Mouse (Mus musculus) lung, embryonic 14.5 days (tissue): ENCODE results near the gene Tmeff1. TPM values are rescaled to one million over a fixed set of nuclear protein-coding genes. Genes with fewer than 3 reads are reported as not detected.
A peak's percentile ranks its signal among the peaks of the same experiment; 100 is the strongest.

ENCODE experiments used
- ATAC-seq: fragments of 200-750 bp; cut with Nextera tagmentation; 2 replicates; pipeline ENCODE4 v1.8.0; 2017; ENCODE audit warnings: mild to moderate bottlenecking, moderate TSS enrichment, moderate library complexity; ENCODE audit not compliant: insufficient read depth
- DNase-seq: peaks from one replicate; pipeline ENCODE4 v3.0.0-alpha.2; 2015
- H3K27ac ChIP-seq: fragments of 300-500 bp; sonication (generic); 2 replicates; pipeline ENCODE4 v1.5.1; 2014; ENCODE audit warnings: low read depth, mild to moderate bottlenecking, moderate library complexity
- H3K27me3 ChIP-seq: fragments of 300-500 bp; sonication (generic); 2 replicates; pipeline ENCODE4 v1.6.1; 2014; ENCODE audit warnings: low read length, control low read depth; ENCODE audit not compliant: insufficient read depth
- H3K36me3 ChIP-seq: fragments of 300-500 bp; sonication (generic); 2 replicates; pipeline ENCODE4 v1.6.1; 2014; ENCODE audit warnings: control low read depth; ENCODE audit not compliant: insufficient read depth
- H3K4me1 ChIP-seq: fragments of 300-500 bp; sonication (generic); 2 replicates; pipeline ENCODE4 v1.6.1; 2014; ENCODE audit warnings: antibody characterized with exemption, control low read depth; ENCODE audit not compliant: insufficient read depth
- H3K4me2 ChIP-seq: fragments of 300-500 bp; sonication (generic); 2 replicates; pipeline ENCODE4 v1.6.1; 2014; ENCODE audit warnings: mild to moderate bottlenecking
- H3K4me3 ChIP-seq: fragments of 300-500 bp; sonication (generic); 2 replicates; pipeline ENCODE4 v1.5.1; 2014; ENCODE audit warnings: low read depth, low read length
- H3K9ac ChIP-seq: fragments of 300-500 bp; sonication (generic); 2 replicates; pipeline ENCODE4 v1.6.1; 2014
- H3K9me3 ChIP-seq: fragments of 300-500 bp; sonication (generic); 2 replicates; pipeline ENCODE4 v1.6.1; 2016; ENCODE audit warnings: low read depth, low read length, control low read depth
- CTCF ChIP-seq: IDR thresholded peaks from 2 replicates; pipeline ENCODE4 v1.5.1; 2016; ENCODE audit warnings: antibody characterized with exemption, low read depth
- WGBS: fragments of 180-500 bp; shearing (Covaris S2); extraction: QIAGEN DNeasy Blood & Tissue Kit; methylation state at CpG from one replicate; pipeline ENCODE4 v1.1.7; 2014; 5-methylcytosine and 5-hydroxymethylcytosine counted together
- polyA plus RNA-seq: library from polyadenylated mRNA; unstranded; fragments of >200 nt; fragmentation: Nextera tagmentation; extraction: Ambion mirVana; gene quantifications from 2 replicates; pipeline ENCODE4 v1.2.1, GENCODE M21; 2014

Tmeff1 gene
- polyA plus RNA-seq, 1 experiment from 2014 or later = 84.0 TPM

DNA sequence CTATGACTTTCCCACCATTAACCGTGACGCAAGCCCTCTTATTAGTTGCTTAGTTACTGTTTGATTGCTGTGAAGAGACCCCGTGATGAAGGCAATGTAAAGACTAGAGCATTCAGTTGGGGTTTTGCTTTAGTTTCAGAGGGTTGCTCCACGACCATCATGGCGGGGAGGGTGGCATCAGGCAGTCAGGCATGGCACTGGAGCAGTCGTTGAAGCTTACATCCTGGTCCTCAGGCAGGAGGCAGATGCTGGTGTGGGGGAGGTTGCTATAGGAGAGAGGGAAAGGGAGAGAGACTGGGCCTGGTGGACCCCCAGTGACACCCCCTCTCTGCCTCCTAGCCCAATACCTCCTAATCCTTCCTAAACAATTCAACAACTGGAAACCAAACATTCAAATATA is 35.1 kb downstream of the Tmeff1 start:
- no peak overlapping the region for H3K4me2 ChIP-seq
- ATAC-seq = no peak
- 90% methylated on average over 6 of the region's 6 CpGs for WGBS
- peaks cover 31% of the 10 kb centered on the region for H3K36me3 ChIP-seq
- no peak overlapping the region for H3K27ac ChIP-seq
- H3K9ac ChIP-seq = no peak overlapping the region
- no peaks in the 10 kb centered on the region for H3K9me3 ChIP-seq
- TF ChIP-seq CTCF = no peak
- no peaks in the 10 kb centered on the region for H3K4me1 ChIP-seq
- no peaks in the 10 kb centered on the region for H3K27me3 ChIP-seq
- no peak overlapping the region for H3K4me3 ChIP-seq
- no peak for DNase-seq

DNA sequence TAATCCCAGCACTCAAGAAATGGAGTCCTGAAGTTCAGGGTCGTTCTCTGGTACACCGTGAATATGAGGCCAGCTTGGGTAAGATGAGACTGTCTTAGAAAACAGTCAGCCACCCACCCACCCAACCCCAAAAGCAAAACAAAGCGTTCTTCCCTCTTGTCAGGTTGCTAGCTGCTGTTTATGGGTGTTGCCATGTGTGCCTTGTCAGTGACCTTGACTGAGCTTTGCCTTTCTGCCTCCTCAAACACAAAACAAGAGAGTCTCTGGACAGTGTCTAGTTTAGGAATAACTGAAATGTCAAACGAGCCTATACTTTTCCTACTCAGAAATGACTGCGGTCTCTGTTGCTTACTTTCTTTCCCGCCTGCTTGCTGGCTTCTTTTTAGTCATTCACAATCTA is 37.3 kb downstream of the Tmeff1 start:
- TF ChIP-seq CTCF = no peak
- WGBS = 88% methylated on average over 6 of the region's 6 CpGs
- Histone ChIP-seq H3K4me3 (no peak overlapping the region), H3K4me1 (no peaks in the 10 kb centered on the region), H3K9ac (no peak overlapping the region), H3K27ac (no peak overlapping the region), H3K36me3 (peaks cover 26% of the 10 kb centered on the region; the same call in 1 of the 2 replicates), H3K4me2 (no peak overlapping the region), H3K9me3 (no peaks in the 10 kb centered on the region), H3K27me3 (no peaks in the 10 kb centered on the region)
- DNase-seq = no peak
- ATAC-seq = no peak

DNA sequence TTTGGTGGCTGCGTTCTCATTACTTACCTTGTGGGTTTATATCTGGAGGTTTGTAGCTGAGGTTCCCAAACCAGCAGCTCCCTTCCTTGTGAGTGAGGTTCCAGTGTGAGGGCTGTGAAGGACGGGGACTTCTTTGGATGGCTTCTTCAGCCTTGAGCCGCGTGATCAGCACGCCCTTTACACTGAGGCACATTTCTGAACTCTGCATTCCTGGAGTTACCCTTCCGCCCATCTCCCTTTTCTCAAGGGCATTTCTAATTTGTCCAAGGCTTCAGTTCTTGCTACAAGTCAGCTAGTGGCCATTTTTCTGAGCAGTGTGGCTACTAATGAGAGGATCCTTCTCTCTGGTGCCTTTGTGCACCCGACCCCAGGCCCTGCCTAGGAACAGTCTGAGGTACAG is 38.0 kb downstream of the Tmeff1 start:
- Histone ChIP-seq H3K27ac (no peak overlapping the region), H3K27me3 (no peaks in the 10 kb centered on the region), H3K9me3 (no peaks in the 10 kb centered on the region), H3K4me3 (no peak overlapping the region), H3K9ac (no peak overlapping the region), H3K4me2 (no peak overlapping the region), H3K4me1 (no peaks in the 10 kb centered on the region), H3K36me3 (peaks cover 27% of the 10 kb centered on the region; the same call in 1 of the 2 replicates)
- ATAC-seq = no peak
- WGBS = 92% methylated on average over 7 of the region's 7 CpGs
- TF ChIP-seq CTCF = no peak
- DNase-seq = no peak

DNA sequence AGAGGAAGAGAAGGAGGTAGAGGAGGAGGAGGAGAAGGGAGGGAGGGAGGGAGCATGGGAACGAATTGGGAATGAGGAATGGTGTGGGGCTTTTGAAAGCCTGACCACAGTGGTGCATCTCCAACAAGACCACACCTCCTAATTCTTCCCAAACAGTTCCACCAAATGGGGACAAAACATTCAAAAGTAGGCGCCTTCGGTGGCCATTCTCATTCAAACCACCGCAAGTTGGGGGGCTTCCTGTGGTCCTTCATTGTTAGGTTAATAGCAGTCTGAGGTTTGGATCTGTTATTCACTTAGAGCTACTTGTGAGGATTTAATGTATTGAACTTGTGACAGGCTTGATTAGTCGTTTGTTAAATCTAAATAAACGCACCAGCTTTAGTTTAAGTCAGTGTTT is 40.0 kb downstream of the Tmeff1 start:
- Histone ChIP-seq H3K4me3 (no peak overlapping the region), H3K4me1 (no peaks in the 10 kb centered on the region), H3K9me3 (no peaks in the 10 kb centered on the region), H3K36me3 (peaks cover 36% of the 10 kb centered on the region; the same call in 1 of the 2 replicates), H3K27ac (no peak overlapping the region), H3K9ac (no peak overlapping the region), H3K4me2 (no peak overlapping the region), H3K27me3 (no peaks in the 10 kb centered on the region)
- no peak for TF ChIP-seq CTCF
- ATAC-seq (no peak), DNase-seq (no peak)
- 70% methylated on average over 6 of the region's 6 CpGs for WGBS

DNA sequence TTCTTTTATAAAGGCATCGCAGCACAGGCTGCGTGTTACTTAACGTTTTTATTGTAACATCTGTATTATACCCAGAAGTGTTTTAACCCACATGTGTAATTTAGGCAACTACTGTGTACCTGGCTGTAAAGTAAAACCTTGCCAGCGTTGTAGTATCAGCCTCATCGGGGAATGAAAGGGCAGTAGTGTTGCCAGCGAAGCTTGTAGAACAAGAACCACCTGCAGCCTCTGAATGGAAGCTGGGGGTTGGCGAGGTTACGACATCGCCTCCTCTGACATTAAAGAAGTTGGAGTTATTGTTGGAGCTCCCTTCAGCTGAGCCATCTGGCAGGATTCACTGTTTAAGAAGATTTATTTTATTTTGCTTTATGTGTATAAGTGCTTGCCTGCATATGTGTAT is 40.9 kb downstream of the Tmeff1 start:
- no peak overlapping the region for H3K4me2 ChIP-seq
- H3K27ac ChIP-seq = no peak overlapping the region
- no peak for TF ChIP-seq CTCF
- H3K27me3 ChIP-seq = no peaks in the 10 kb centered on the region
- no peak overlapping the region for H3K9ac ChIP-seq
- H3K4me3 ChIP-seq = no peak overlapping the region
- H3K9me3 ChIP-seq = no peaks in the 10 kb centered on the region
- DNase-seq (no peak), ATAC-seq (no peak)
- H3K36me3 ChIP-seq = peaks cover 32% of the 10 kb centered on the region; the same call in 1 of the 2 replicates
- no peaks in the 10 kb centered on the region for H3K4me1 ChIP-seq
- WGBS = 73% methylated on average over 9 of the region's 9 CpGs

DNA sequence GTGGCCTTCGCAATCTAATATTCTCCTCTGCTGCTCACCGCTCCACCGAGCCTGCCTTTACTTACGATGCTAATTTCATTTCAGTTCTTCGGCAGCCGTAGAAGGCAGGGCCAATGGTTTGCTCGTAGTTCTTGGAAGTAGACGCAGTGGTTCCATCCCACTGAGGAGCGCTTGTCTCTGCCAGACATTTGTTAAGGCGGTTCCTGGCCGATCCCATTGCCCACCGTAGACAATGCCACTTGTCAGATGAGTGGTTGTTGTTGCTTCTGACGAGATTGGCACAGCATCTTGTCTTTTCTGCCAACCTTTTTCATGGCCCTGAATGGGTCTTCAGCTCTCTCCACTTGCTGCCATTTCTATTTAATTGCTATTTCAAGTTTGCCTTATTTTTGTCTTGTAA is 44.5 kb downstream of the Tmeff1 start:
- Histone ChIP-seq H3K9ac (no peak overlapping the region), H3K4me3 (no peak overlapping the region), H3K4me1 (no peaks in the 10 kb centered on the region), H3K27me3 (no peaks in the 10 kb centered on the region), H3K27ac (no peak overlapping the region), H3K9me3 (no peaks in the 10 kb centered on the region), H3K4me2 (no peak overlapping the region), H3K36me3 (peaks cover 30% of the 10 kb centered on the region; the same call in 1 of the 2 replicates)
- WGBS = 95% methylated on average over 13 of the region's 13 CpGs
- no peak for DNase-seq
- no peak for ATAC-seq
- TF ChIP-seq CTCF = no peak

DNA sequence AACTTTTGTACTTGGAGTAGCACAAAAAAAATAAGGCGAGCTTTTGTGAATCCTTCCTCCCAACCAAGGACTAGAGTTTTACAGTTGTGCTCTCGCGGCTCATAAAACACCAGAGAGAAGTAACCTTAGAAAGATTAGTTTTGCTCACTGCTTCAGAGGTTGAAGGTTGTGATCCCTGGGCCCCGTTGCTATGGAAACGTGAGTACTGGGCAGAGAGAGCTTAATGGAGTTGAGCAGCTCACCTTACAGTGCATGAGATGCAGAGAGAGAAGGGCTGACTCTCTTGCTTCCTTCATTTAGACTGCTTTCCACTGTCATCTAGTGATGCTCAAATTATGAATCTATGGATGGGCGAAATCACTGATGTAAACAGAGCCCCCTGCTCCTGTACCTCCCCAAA is 48.6 kb downstream of the Tmeff1 start:
- no peaks in the 10 kb centered on the region for H3K9me3 ChIP-seq
- no peak for TF ChIP-seq CTCF
- no peak overlapping the region for H3K27ac ChIP-seq
- no peak overlapping the region for H3K4me3 ChIP-seq
- H3K4me1 ChIP-seq = no peaks in the 10 kb centered on the region
- ATAC-seq (no peak), DNase-seq (no peak)
- H3K27me3 ChIP-seq = no peaks in the 10 kb centered on the region
- peaks cover 25% of the 10 kb centered on the region for H3K36me3 ChIP-seq
- H3K4me2 ChIP-seq = no peak overlapping the region
- WGBS = 66% methylated on average over 6 of the region's 6 CpGs
- no peak overlapping the region for H3K9ac ChIP-seq

DNA sequence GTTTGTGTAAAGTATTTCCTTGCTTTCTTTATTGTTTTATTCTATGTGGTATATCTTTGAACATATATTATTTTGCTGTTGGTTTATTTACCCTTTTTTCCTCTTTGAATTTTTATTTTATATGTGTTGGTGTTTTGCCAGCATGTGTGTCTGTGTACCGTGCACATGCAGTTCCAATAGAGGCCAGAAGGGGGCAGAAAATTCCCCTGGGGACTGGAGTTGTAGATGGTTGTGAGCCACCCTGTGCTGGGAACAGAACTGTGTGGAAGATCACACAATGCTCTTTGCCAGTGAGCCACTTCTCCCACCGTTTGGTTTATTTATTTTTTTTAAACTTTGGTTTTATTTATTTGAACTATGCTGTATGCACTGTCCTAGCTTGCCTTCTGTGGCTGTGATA is 49.1 kb downstream of the Tmeff1 start:
- Histone ChIP-seq H3K4me1 (no peaks in the 10 kb centered on the region), H3K27me3 (no peaks in the 10 kb centered on the region), H3K4me2 (no peak overlapping the region), H3K4me3 (no peak overlapping the region), H3K9me3 (no peaks in the 10 kb centered on the region), H3K27ac (no peak overlapping the region), H3K36me3 (peaks cover 23% of the 10 kb centered on the region), H3K9ac (no peak overlapping the region)
- ATAC-seq (no peak), DNase-seq (peak; percentile 57)
- peak; percentile 62 for TF ChIP-seq CTCF
- WGBS = 52% methylated on average over 2 of the region's 2 CpGs
